Mouse (Mus musculus): ENCODE results near the gene Prkd1.
"Not testable (repeated sequence)": the region's sequence is repeated elsewhere in the genome, so short reads cannot be mapped to it uniquely, and the experiment has no call there.

Prkd1 gene
- long read RNA-seq, experiment 1, partial matches to known transcripts = 1 of 9 reads
- long read RNA-seq, experiment 1, other reads (novel, unspliced or antisense) = 6 of 9 reads
- long read RNA-seq, experiment 2, partial matches to known transcripts = 0 of 12 reads
- long read RNA-seq, experiment 2, other reads (novel, unspliced or antisense) = 12 of 12 reads

GRCm38 (mm10) chr12:50648671-50649541, at the start of gene Prkd1:
Prkd1 (minus strand) TSS chr12:50649098.
- intact Hi-C loops (cut with DNase I) = loop anchor here (10.0 kb wide), 1 partner anchor 94 kb away; no protein-coding TSS in a partner anchor

GRCm38 (mm10) chr12:50697492-50697891, 48.6 kb upstream of the Prkd1 start:
- intact Hi-C loops (cut with DNase I) = loop anchor here (10.0 kb wide), 1 partner anchor 163 kb away; no protein-coding TSS in a partner anchor

GRCm38 (mm10) chr12:50648176-50648670, 675 bp downstream of the Prkd1 start:
- intact Hi-C loops (cut with DNase I) = loop anchor here (10.0 kb wide), 1 partner anchor 93 kb away; no protein-coding TSS in a partner anchor

GRCm38 (mm10) chr12:50646857-50647256, 2.0 kb downstream of the Prkd1 start:
- intact Hi-C loops (cut with DNase I) = loop anchor here (10.0 kb wide), 1 partner anchor 92 kb away; no protein-coding TSS in a partner anchor

GRCm38 (mm10) chr12:50642671-50643070, 6.2 kb downstream of the Prkd1 start:
- intact Hi-C loops (cut with DNase I) = loop anchor here (10.0 kb wide), 1 partner anchor 88 kb away; no protein-coding TSS in a partner anchor

- intact Hi-C loops (cut with DNase I) = loop anchor here (10.0 kb wide), 1 partner anchor 85 kb away; no protein-coding TSS in a partner anchor
These were observed 8.7 kb downstream of the Prkd1 start for GRCm38 (mm10) chr12:50640171-50640570.

- intact Hi-C loops (cut with DNase I) = no loop called here
These were observed 14.5 kb downstream of the Prkd1 start for GRCm38 (mm10) chr12:50634436-50634835.

GRCm38 (mm10) chr12:50626100-50626499, 22.8 kb downstream of the Prkd1 start:
- intact Hi-C loops (cut with DNase I) = not testable (repeated sequence)

- intact Hi-C loops (cut with DNase I) = no loop called here
These were observed 24.7 kb downstream of the Prkd1 start for GRCm38 (mm10) chr12:50624175-50624574.

- intact Hi-C loops (cut with DNase I) = no loop called here
These were observed 33.0 kb downstream of the Prkd1 start for GRCm38 (mm10) chr12:50615852-50616251.

GRCm38 (mm10) chr12:50614341-50614740, 34.6 kb downstream of the Prkd1 start:
- intact Hi-C loops (cut with DNase I) = no loop called here

GRCm38 (mm10) chr12:50606703-50607500, 42.0 kb downstream of the Prkd1 start:
- intact Hi-C loops (cut with DNase I) = no loop called here

GRCm38 (mm10) chr12:50599370-50599769, 49.5 kb downstream of the Prkd1 start:
- intact Hi-C loops (cut with DNase I) = no loop called here

- intact Hi-C loops (cut with DNase I) = no loop called here
These were observed 50.6 kb downstream of the Prkd1 start for GRCm38 (mm10) chr12:50598053-50598988.

GRCm38 (mm10) chr12:50597467-50597866, 51.4 kb downstream of the Prkd1 start:
- intact Hi-C loops (cut with DNase I) = no loop called here

- intact Hi-C loops (cut with DNase I) = no loop called here
These were observed 53.1 kb downstream of the Prkd1 start for GRCm38 (mm10) chr12:50595777-50596176.

- intact Hi-C loops (cut with DNase I) = no loop called here
These were observed 54.4 kb downstream of the Prkd1 start for GRCm38 (mm10) chr12:50594506-50594905.

- intact Hi-C loops (cut with DNase I) = no loop called here
These were observed 55.4 kb downstream of the Prkd1 start for GRCm38 (mm10) chr12:50593481-50593880.

- intact Hi-C loops (cut with DNase I) = no loop called here
These were observed 60.6 kb downstream of the Prkd1 start for GRCm38 (mm10) chr12:50588137-50588761.

- intact Hi-C loops (cut with DNase I) = no loop called here
These were observed 83.7 kb downstream of the Prkd1 start for GRCm38 (mm10) chr12:50565198-50565597.
